Mouse (Mus musculus) thymus, adult 2 months (tissue): ENCODE data around the gene Nin. TPM values are rescaled to one million over a fixed set of nuclear protein-coding genes. Genes with fewer than 3 reads are reported as not detected.
A peak's percentile ranks its signal among the peaks of the same experiment; 100 is the strongest.

Experiments used
- DNase-seq: peaks from one replicate; pipeline ENCODE4 v3.0.0; 2021
- H3K27ac ChIP-seq: fragments of 200-500 bp; 2 replicates; pipeline ENCODE4 v1.5.1; 2012; ENCODE audit warnings: low read length, control low read depth; ENCODE audit not compliant: control insufficient read depth, insufficient read depth
- H3K27me3 ChIP-seq: fragments of 200-500 bp; 2 replicates; pipeline ENCODE4 v1.6.1; 2012; ENCODE audit warnings: mild to moderate bottlenecking, low read length, moderate library complexity, mixed read lengths; ENCODE audit not compliant: control insufficient read depth, insufficient read depth
- H3K36me3 ChIP-seq: fragments of 200-500 bp; 2 replicates; pipeline ENCODE4 v1.6.1; 2012; ENCODE audit warnings: mild to moderate bottlenecking, low read length, moderate library complexity; ENCODE audit not compliant: control insufficient read depth, insufficient read depth
- H3K4me1 ChIP-seq: fragments of 200-500 bp; replicated peaks from 2 replicates; pipeline ENCODE4 v1.6.1; 2012; ENCODE audit warnings: low read length; ENCODE audit not compliant: control insufficient read depth, insufficient read depth
- H3K4me3 ChIP-seq: fragments of 200-500 bp; 2 replicates; pipeline ENCODE4 v1.5.1; 2012; ENCODE audit warnings: mild to moderate bottlenecking, low read length, control low read depth, moderate library complexity; ENCODE audit not compliant: control insufficient read depth, insufficient read depth
- CTCF ChIP-seq: fragments of 200-500 bp; IDR thresholded peaks from 2 replicates; pipeline ENCODE4 v1.5.1; 2012; ENCODE audit warnings: mild to moderate bottlenecking, control low read depth, low read length, moderate library complexity, borderline replicate concordance; ENCODE audit not compliant: control insufficient read depth, poor library complexity, insufficient read depth; ENCODE audit errors: extremely low read depth
- POLR2A ChIP-seq: fragments of 200-500 bp; IDR thresholded peaks from 2 replicates; pipeline ENCODE4 v1.6.1; 2012; ENCODE audit warnings: mild to moderate bottlenecking, low read length, control low read depth, moderate library complexity; ENCODE audit not compliant: control insufficient read depth, poor library complexity, insufficient read depth; ENCODE audit errors: extremely low read depth
- WGBS: fragments of 180-500 bp; shearing (Covaris S2); methylation state at CpG from one replicate; pipeline ENCODE4 v1.1.7; 2018; 5-methylcytosine and 5-hydroxymethylcytosine counted together
- polyA plus RNA-seq: library from polyadenylated mRNA; depleted of rRNA; stranded (reverse); fragments of >200 nt; gene quantifications from 2 replicates; pipeline ENCODE4 v1.2.3, GENCODE M21; 2012

Gene Nin
- polyA plus RNA-seq, 1 experiment, result 21.8 TPM

DNA sequence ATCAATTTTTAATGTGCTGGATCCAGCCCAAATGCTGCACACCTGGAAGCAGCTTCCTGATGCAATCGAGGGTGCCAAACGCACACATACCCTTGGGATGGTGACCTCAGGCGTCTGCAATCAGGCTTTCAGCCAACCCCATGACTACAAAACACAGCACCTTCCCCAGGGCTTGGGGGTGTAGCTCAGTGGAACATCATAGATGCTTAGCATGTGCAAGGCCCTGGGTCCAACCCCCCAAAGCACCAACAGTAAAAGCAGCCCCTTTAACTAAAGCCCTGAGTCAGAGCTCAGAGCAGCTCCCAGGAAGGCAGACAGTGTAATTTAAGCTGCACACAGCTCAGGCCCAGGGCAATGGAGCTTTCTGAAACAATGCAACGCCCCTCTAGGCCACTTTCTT lies 9.3 kb downstream of the Nin start:
- Histone ChIP-seq H3K27ac (peak overlapping the region; percentile 41; the same call in 1 of the 2 replicates), H3K27me3 (no peaks in the 10 kb centered on the region), H3K4me3 (no peak overlapping the region), H3K4me1 (peaks cover 59% of the 10 kb centered on the region), H3K36me3 (no peaks in the 10 kb centered on the region)
- WGBS, result 62% methylated on average over 4 of the region's 4 CpGs
- no peak for TF ChIP-seq CTCF
- no peak for TF ChIP-seq POLR2A
- no peak for DNase-seq

DNA sequence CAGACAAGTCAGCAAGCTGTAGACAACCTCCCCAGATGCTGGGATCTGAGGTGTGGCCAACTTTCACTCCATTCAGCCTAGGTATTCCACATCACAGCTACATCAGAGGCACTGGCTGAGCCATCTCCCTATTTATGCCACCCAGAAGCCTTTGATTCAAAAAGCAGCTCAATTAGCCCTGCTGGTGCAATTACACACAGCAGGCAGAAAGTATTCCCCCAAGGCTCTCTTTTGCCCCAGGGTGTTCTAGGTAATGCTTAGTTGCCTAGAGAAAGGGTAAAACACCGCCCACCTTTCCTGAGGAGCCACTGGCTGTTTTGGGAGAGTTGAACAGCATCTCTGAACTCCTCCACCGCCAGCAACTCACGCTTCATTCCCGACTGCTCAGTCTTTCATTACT lies 10.3 kb downstream of the Nin start:
- DNase-seq, result no peak
- Histone ChIP-seq H3K27ac (no peak overlapping the region), H3K4me3 (no peak overlapping the region), H3K36me3 (no peaks in the 10 kb centered on the region), H3K4me1 (peaks cover 56% of the 10 kb centered on the region), H3K27me3 (no peaks in the 10 kb centered on the region)
- WGBS, result 93% methylated on average over 4 of the region's 4 CpGs
- TF ChIP-seq POLR2A, result no peak
- no peak for TF ChIP-seq CTCF

DNA sequence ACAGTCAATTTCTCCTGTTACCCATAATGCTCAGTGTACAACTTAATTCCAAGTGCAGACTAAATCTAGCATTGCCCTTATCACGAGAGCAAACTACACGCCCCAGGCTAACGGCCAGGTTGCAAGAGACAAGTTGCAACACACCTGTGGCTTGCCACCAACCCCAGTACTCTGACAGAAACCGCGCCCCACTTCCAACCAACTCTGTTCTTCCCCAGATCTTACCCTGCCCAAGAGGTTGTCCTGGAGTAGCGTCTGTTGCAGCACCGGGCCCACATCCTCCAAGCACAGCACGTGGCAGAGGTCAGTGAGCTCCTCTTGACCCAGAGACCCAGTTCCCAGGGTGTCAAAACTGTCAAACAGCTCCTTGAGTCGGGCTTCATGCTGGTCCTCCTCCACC lies 11.1 kb downstream of the Nin start:
- TF ChIP-seq CTCF, result no peak
- no peak for TF ChIP-seq POLR2A
- no peak overlapping the region for H3K4me3 ChIP-seq
- no peak overlapping the region for H3K27ac ChIP-seq
- H3K36me3 ChIP-seq, result no peaks in the 10 kb centered on the region
- 34% methylated on average over 9 of the region's 9 CpGs for WGBS
- no peak for DNase-seq
- no peaks in the 10 kb centered on the region for H3K27me3 ChIP-seq
- peaks cover 49% of the 10 kb centered on the region for H3K4me1 ChIP-seq

DNA sequence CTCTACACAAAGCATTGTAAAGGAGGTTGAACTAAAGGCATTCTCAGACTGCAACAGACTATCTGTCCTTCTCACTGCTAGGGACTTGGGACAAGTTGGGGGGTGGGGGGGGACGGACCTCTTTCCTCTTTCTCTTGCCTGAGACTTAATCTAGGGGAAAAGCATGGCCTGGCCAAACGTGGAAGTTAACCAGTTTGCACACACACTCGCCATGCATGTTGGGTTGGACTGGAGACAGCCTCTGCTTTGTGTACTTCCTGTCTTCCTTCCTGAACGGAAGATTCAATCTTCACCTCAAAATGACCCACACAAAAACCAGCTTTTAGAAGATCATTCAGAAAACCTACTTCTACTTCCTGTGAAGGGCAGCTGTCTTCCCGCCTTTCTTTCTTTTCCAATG lies 11.7 kb downstream of the Nin start:
- Histone ChIP-seq H3K27ac (peak overlapping the region; percentile 45; the same call in 1 of the 2 replicates), H3K36me3 (no peaks in the 10 kb centered on the region), H3K27me3 (no peaks in the 10 kb centered on the region), H3K4me1 (peaks cover 46% of the 10 kb centered on the region), H3K4me3 (no peak overlapping the region)
- no peak for DNase-seq
- TF ChIP-seq CTCF (no peak), POLR2A (no peak)
- WGBS, result 25% methylated on average over 5 of the region's 5 CpGs

DNA sequence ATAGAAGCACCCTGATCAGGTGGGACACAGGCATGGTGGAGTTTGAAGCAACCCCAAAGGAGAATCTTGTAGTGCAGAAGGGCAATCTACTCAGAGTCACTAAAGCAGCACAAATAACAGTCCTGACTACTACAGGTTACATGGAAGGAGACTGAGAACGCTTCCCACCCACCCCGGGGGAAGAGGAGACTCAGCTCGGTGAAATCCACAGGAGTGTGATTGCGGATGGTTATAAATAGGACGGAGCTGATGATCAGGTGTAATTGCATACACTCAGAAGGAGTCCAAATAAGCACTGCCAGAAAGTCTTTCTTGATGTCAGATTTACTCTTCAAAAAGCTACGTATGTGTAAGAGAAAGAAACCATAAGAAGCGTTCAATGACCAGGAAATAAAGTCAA lies 15.6 kb downstream of the Nin start:
- Histone ChIP-seq H3K4me1 (peaks cover 15% of the 10 kb centered on the region), H3K27me3 (no peaks in the 10 kb centered on the region), H3K4me3 (no peak overlapping the region), H3K36me3 (no peaks in the 10 kb centered on the region), H3K27ac (no peak overlapping the region)
- DNase-seq, result no peak
- 95% methylated on average over 7 of the region's 7 CpGs for WGBS
- TF ChIP-seq CTCF, result no peak
- TF ChIP-seq POLR2A, result no peak

DNA sequence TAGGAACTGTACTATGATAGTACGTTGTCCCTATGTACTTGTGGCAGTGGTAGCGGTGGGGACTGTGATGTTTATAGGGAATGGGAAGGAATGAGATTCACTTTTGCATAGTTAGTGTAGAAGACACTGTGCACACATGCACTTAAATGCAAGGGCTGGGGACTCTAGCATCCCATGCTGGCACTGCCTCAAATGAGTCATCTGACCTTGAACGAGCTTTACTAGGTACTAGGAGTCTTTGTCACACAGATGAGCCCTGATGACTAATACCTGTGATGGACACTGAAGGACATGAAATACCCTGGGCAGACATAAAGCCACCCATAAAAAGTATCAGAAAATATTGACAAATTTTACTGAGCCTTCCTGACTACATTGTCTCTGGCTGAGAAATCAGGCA lies 16.2 kb downstream of the Nin start:
- Histone ChIP-seq H3K4me3 (no peak overlapping the region), H3K27me3 (no peaks in the 10 kb centered on the region), H3K4me1 (peaks cover 9% of the 10 kb centered on the region), H3K27ac (no peak overlapping the region), H3K36me3 (no peaks in the 10 kb centered on the region)
- no peak for DNase-seq
- TF ChIP-seq CTCF, result no peak
- TF ChIP-seq POLR2A, result no peak
- 96% methylated on average over 3 of the region's 3 CpGs for WGBS

DNA sequence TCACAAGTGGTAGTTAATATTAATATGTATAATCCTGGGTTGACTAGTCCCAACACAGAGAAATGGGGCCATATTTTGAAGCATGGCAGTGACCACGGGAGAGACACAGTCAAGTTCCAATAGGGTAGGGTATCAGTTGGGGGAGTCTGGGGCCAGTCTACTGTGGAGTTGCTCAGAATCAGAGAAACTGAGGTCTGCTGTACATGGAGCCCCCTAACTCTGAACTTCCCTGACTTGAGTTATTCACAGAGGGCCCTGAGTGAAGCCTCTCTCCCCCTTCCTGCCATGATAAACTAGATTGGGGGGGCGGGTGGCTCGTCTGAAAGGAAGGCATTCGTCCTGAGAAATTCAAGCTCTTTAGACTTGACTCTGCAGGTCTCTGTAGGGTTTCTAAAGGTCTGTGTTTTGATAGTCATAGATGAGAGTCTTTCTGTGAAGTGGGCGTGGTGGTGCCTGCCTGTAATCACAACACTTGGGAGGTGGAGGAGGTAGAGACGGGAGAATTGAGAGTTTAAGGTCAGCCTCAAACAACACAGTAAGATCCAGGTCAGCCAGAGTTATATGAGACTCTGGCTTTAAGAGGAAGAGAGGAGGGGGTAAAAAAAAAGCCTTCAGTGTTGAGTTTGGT lies 20.1 kb downstream of the Nin start:
- Histone ChIP-seq H3K4me1 (no peaks in the 10 kb centered on the region), H3K27me3 (no peaks in the 10 kb centered on the region), H3K27ac (no peak overlapping the region), H3K36me3 (no peaks in the 10 kb centered on the region), H3K4me3 (no peak overlapping the region)
- WGBS, result 89% methylated on average over 6 of the region's 6 CpGs
- TF ChIP-seq CTCF, result no peak
- no peak for TF ChIP-seq POLR2A
- no peak for DNase-seq
